Mouse (Mus musculus): ENCODE measurements around the gene Syce1.
A peak's percentile ranks its signal among the peaks of the same experiment; 100 is the strongest.

Syce1 gene

GRCm38 (mm10) chr7:140787406-140788052, at the start of gene Syce1:
Gene Syce1, minus strand, starts transcription at chr7:140787852.
- DNase-seq (ENCODE audit: low spot score), result no peak

DNA sequence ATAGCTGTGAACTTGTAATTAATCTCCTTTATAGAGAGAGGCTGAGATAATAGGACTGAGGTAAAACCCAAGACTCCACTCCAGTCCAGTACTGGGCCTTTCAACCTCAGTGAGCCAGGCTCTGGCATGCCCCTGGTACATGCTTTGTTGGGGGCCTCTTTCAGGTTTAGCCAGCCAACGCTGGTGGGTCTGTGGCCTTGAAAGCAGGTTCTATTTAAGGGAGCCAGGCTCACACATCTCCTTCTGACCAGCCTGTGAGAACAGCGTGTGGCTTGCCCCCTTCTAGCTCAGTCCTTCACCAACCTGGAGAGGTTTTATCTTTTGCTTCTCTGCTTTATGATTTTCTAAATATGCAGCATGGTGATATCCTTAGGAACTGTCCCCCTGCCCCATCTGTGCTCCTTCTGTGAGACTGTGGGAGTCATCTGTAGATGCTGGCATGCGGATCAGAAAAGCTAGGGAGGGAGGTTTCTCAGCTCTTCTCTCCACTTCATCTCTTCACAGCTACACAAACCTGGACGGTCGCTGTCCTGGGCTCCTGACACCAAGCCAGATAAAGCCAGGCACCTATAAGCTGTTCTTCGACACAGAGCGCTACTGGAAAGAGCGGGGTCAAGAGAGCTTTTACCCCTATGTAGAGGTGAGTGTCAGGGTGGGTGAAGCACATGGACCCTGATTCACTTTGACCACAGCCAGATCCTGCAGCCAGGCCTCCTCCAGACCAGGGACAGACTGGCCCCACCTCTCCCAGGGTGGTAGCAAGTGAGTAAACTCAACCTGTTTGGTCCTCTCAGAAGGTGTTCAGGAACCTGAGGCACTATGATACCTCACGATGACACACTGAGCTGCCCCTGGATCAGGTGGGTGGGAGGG, 48.8 kb upstream of the Syce1 start:
- no peak for DNase-seq (ENCODE audit: low spot score)

GRCm38 (mm10) chr7:140835758-140836087, 48.1 kb upstream of the Syce1 start:
- no peak for DNase-seq (ENCODE audit: low spot score)

- no peak for DNase-seq (ENCODE audit: low spot score)
These were observed 47.5 kb upstream of the Syce1 start, which contains the start of gene Urah for GRCm38 (mm10) chr7:140834968-140835757. Gene Urah, plus strand, starts transcription at chr7:140835018.

- no peak for DNase-seq (ENCODE audit: low spot score)
These were observed 45.7 kb upstream of the Syce1 start for GRCm38 (mm10) chr7:140833341-140833740.

DNA sequence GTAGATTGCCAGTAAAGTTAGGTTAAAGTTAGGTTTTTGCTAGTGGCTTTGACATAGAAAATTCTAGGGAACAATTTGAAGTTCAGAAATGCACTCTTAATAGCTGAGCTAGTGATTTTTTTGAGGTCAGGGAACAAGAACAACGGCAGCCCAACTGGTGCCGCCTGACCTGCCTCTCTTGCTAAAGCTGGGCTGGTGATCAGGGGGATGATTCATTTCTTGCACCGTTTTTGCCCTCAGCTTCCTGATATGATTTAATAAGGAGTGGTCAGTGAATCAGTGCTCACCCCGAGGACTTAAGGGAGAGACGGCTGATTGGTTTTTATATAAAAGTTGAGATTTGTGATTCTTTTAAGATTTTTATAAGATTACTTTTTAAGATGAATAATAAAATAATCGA, 43.8 kb upstream of the Syce1 start:
- no peak for DNase-seq (ENCODE audit: low spot score)

- no peak for DNase-seq (ENCODE audit: low spot score)
These were observed 40.7 kb upstream of the Syce1 start for GRCm38 (mm10) chr7:140828171-140828881.

GRCm38 (mm10) chr7:140822731-140823130, 35.1 kb upstream of the Syce1 start:
- DNase-seq (ENCODE audit: low spot score), result no peak

- no peak for DNase-seq (ENCODE audit: low spot score)
These were observed 34.1 kb upstream of the Syce1 start, which contains the start of gene Zfp941 for GRCm38 (mm10) chr7:140821653-140822329. Gene Zfp941, minus strand, starts transcription at chr7:140822178.

- no peak for DNase-seq (ENCODE audit: low spot score)
These were observed 33.6 kb upstream of the Syce1 start for GRCm38 (mm10) chr7:140821305-140821652.

GRCm38 (mm10) chr7:140820173-140820572, 32.5 kb upstream of the Syce1 start:
- no peak for DNase-seq (ENCODE audit: low spot score)

DNA sequence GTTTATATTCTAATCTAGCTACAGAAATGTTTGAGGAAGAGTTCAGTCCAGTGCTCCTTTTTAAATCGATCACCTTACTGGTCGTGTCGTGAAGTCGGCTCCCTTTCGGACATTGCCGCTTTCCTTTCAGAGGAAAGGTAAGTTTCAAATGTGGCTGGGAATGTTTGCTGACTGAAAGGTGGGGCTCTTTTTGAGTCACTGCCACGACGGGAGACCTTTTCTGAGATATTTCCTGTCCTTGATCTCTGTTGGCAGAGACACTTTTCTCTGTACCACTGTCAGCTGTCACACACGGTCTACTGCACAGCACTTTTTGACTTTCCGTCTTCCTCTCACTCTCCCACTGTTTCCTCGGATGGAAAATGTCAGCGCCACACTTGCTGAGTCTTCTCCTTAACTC, 25.2 kb upstream of the Syce1 start:
- no peak for DNase-seq (ENCODE audit: low spot score)

DNA sequence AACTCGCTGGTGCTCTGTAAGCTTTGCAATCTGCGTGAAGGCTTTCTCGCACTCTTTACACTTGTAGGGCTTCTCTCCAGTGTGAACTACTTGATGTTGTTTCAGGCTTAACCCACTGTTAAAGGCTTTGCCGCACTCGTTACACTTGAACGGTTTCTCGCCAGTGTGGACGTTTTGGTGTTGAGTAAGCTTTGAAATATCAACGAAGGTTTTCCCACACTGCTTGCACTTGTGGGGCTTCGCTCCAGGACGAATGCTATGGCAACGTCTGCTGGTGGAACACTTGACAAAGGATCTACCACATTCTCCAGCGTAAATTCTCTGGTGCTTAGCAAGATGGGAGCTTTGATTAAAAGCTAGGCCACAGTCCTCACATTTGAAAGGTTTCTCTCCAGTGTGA, 24.1 kb upstream of the Syce1 start:
- no peak for DNase-seq (ENCODE audit: low spot score)

DNA sequence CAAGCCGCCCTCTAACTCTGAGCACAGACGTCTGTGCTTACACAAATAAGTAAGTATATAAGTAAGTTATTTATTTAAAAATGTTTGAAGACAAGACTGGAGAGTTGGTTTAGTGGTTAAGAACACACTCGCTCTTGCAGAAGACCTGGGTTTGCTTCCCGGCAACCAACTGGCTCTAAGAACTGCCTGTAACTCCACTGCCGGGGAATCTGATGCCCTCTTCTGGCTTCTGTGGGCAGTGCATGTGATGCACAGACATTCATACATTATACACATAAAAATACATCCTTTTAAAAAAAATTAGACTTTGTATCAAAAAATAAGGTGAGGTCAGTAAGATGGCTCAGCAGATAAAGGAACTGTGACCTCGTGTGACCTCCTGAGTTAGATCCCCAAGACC, 22.8 kb upstream of the Syce1 start:
- DNase-seq (ENCODE audit: low spot score), result no peak

GRCm38 (mm10) chr7:140805704-140806103, 18.1 kb upstream of the Syce1 start:
- peak; percentile 34 for DNase-seq (ENCODE audit: low spot score)

- no peak for DNase-seq (ENCODE audit: low spot score)
These were observed 15.0 kb upstream of the Syce1 start for GRCm38 (mm10) chr7:140802629-140803028.

DNA sequence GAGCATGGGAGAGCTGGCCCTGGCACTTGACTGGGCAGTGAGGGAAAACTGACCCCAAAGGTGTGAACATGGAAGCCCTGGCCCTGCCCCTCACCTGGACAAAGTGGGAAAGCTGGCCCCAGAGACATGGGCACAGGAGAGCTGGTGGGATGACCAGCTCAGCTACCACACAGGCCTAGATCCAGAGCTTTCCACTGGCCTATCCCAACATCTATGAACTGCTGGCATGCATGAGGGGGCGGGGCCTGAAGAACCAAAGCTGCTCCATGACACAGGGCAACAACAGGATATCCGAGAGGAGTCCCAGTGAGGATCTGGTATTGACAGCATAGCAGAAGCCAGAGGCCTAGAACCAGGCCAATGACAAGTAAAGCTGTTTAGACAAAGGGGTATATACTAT, 10.6 kb upstream of the Syce1 start:
- DNase-seq (ENCODE audit: low spot score), result no peak

GRCm38 (mm10) chr7:140797619-140798018, 10.0 kb upstream of the Syce1 start:
- no peak for DNase-seq (ENCODE audit: low spot score)

DNA sequence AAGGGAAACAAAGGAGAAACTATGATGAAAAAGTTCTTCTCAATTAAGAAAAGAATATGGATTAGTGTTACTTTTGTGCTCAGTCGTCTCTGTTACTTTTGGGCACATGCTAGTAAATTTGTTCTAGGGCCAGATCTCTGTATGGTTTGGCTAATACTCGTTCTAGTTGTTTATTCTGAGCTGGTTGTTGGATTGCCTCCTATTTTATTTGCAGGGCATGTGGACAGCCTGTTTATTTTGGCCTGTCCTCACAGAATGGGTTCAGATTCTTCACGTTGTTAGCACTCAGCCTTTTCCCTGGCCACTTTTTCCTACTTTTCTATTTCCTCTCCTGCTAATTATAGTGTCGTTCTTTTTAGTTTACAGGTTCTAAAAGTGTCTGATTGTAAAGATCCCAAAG, 5.9 kb upstream of the Syce1 start:
- no peak for DNase-seq (ENCODE audit: low spot score)

GRCm38 (mm10) chr7:140788053-140788435, 392 bp upstream of the Syce1 start:
- no peak for DNase-seq (ENCODE audit: low spot score)

DNA sequence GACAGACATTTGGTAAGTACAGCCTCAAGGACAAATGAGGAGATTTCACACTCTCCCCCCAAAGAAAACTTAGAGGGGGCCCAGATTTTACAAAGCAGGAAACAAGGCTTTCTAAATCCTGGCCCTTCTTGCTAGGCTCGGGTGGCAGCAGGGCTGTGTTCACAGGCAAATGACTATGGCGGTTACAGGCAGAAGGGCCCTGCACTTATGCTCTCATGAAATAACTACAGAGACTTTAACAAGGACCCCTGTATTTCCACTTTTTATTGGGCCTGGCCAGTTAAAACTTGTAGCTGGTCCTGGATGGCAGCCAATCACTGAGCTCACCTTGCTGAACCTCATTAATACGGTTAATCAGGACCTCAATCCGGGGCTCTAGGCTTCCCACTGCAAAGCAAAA, 7.1 kb downstream of the Syce1 start:
- no peak for DNase-seq (ENCODE audit: low spot score)
